Mouse (Mus musculus) intestine, embryonic 16.5 days (tissue): ENCODE measurements at regions not wholly inside any gene's neighbourhood (a gene's known extent, or its start where the extent isn't known, plus 50 kb on each side); places are given as distances from the start of the nearest gene placed in this dataset.

ENCODE experiments used
- ATAC-seq: fragments of 200-750 bp; cut with Nextera tagmentation; 2 replicates; pipeline ENCODE4 v1.8.0; 2017; ENCODE audit warnings: moderate TSS enrichment, moderate library complexity
- H3K27ac ChIP-seq: fragments of 300-500 bp; sonication (generic); 2 replicates; pipeline ENCODE4 v1.5.1; 2014; ENCODE audit warnings: mild to moderate bottlenecking, low read length
- H3K27me3 ChIP-seq: fragments of 300-500 bp; sonication (generic); replicated peaks from 2 replicates; pipeline ENCODE4 v1.6.1; 2014; ENCODE audit warnings: low read length, control low read depth, mixed read lengths; ENCODE audit not compliant: control insufficient read depth, insufficient read depth
- H3K36me3 ChIP-seq: fragments of 300-500 bp; sonication (generic); 2 replicates; pipeline ENCODE4 v1.6.1; 2014; ENCODE audit warnings: low read length, control low read depth; ENCODE audit not compliant: control insufficient read depth, insufficient read depth
- H3K4me1 ChIP-seq: fragments of 300-500 bp; sonication (generic); 2 replicates; pipeline ENCODE4 v1.6.1; 2014; ENCODE audit warnings: low read length, control low read depth, mixed read lengths; ENCODE audit not compliant: control insufficient read depth, insufficient read depth
- H3K4me2 ChIP-seq: fragments of 300-500 bp; sonication (generic); 2 replicates; pipeline ENCODE4 v1.6.1; 2014; ENCODE audit warnings: low read depth, low read length, control low read depth
- H3K4me3 ChIP-seq: fragments of 300-500 bp; sonication (generic); 2 replicates; pipeline ENCODE4 v1.5.1; 2014; ENCODE audit warnings: mild to moderate bottlenecking, low read length
- H3K9ac ChIP-seq: fragments of 300-500 bp; sonication (generic); 2 replicates; pipeline ENCODE4 v1.6.1; 2014; ENCODE audit warnings: low read depth, low read length
- H3K9me3 ChIP-seq: fragments of 300-500 bp; sonication (generic); 2 replicates; pipeline ENCODE4 v1.6.1; 2016; ENCODE audit warnings: low read length, control low read depth; ENCODE audit not compliant: control insufficient read depth
- WGBS: fragments of 180-500 bp; shearing (Covaris S2); extraction: QIAGEN DNeasy Blood & Tissue Kit; methylation state at CpG from one replicate; pipeline ENCODE4 v1.1.7; 2014; 5-methylcytosine and 5-hydroxymethylcytosine counted together

DNA sequence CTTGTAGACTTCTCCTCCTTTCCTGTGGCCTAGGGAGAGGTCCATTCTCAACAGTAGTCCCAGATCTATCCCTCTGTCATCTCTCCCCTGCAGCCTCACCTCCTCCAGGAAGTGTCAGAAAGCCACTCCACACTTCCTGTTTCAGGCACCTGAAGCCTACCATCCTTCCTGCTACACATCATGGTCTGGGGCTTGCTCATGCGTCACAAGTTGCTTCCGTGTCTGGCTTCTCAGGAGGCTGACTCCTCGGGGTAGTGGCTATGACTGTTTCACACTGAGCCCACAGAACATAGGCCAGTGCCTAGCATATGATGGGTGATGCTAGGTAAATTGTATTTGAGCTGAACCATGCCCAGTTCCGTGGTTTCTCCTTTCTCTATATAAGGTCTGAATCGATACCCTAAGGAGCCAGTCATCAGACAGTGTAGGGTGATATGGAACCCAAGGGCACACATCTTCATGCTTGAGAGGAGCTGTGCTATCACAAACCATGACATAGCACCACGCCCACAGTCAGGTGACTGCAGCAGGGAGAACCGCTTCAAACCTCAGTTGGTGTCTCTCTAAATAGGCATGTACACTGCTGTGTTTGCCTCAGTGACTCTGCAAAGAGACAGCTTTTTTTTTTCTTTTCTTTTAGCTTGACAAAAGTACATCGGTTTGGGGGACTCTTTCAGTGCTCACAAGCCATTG, 272.2 kb downstream of the Sec61b start:
- no peak overlapping the region for H3K4me2 ChIP-seq
- no peak overlapping the region for H3K4me3 ChIP-seq
- no peak for ATAC-seq
- H3K9me3 ChIP-seq: no peaks in the 10 kb centered on the region
- H3K4me1 ChIP-seq: no peaks in the 10 kb centered on the region
- 84% methylated on average over 8 of the region's 8 CpGs for WGBS
- no peaks in the 10 kb centered on the region for H3K36me3 ChIP-seq
- no peaks in the 10 kb centered on the region for H3K27me3 ChIP-seq
- H3K9ac ChIP-seq: no peak overlapping the region
- no peak overlapping the region for H3K27ac ChIP-seq

DNA sequence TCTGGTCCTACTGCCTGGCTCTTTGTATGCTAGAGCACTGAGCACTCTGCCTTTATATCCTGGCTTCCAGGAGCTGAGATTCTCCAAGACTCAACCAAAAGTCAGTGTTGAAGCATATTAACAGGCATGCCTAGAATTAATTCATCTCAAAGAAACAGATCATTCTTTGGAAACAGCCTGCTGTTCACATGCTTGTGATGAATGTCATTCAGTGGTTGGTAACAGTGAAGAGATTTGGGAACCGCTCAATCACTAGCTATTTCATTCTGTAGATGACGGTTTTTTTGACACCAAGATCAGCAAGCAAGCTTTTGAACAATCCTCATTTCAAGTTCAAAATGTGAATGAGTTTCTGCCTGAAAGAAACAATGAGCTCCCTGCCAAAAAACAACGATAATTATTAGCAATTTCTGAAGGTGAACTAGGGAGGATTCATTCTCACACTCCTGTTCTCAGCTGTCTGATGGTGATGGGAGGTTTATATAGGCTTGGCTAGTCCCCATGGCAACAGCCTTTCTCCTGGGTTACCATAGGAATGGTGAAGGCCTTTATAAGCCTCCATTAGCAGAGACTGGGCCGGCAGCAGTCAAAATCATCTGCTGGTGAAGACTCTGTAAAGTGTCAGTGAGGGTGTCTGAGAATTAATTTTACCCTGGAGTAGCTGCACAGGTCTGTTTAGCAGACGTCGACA, 272.6 kb upstream of the Nr4a3 start:
- Histone ChIP-seq H3K4me3 (no peak overlapping the region), H3K27ac (no peak overlapping the region), H3K27me3 (no peaks in the 10 kb centered on the region), H3K4me2 (no peak overlapping the region), H3K9ac (no peak overlapping the region), H3K9me3 (no peaks in the 10 kb centered on the region), H3K36me3 (no peaks in the 10 kb centered on the region), H3K4me1 (no peaks in the 10 kb centered on the region)
- no peak for ATAC-seq
- WGBS: 73% methylated on average over 6 of the region's 6 CpGs

GRCm38 (mm10) chr4:47774664-47775063, 270.3 kb upstream of the Nr4a3 start:
- no peak overlapping the region for H3K27ac ChIP-seq
- no peak overlapping the region for H3K9ac ChIP-seq
- H3K36me3 ChIP-seq: no peaks in the 10 kb centered on the region
- no peak overlapping the region for H3K4me3 ChIP-seq
- no peaks in the 10 kb centered on the region for H3K9me3 ChIP-seq
- WGBS: 63% methylated on average over 5 of the region's 5 CpGs
- H3K27me3 ChIP-seq: no peaks in the 10 kb centered on the region
- no peak overlapping the region for H3K4me2 ChIP-seq
- no peaks in the 10 kb centered on the region for H3K4me1 ChIP-seq
- no peak for ATAC-seq

DNA sequence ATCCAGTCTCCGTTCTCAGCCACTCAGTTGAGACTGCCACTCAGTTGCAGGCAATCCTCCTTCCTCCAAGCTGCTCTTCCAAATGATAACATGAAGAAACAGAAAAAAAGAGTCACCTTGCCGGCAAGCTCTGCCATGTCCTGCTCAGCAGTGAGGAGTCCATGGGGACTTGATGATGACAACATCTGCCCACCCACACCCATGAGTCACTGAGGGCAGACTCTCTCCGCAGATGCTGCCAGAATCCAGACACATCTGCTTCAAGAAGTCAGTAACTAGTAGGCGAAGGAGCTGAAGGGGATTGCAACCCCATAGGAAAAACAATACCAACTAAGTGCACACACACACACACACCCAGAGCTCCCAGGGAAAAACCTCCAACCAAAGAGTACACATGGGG, 263.9 kb upstream of the Nr4a3 start:
- Histone ChIP-seq H3K4me1 (no peaks in the 10 kb centered on the region), H3K27me3 (no peaks in the 10 kb centered on the region), H3K9ac (no peak overlapping the region), H3K4me3 (no peak overlapping the region), H3K4me2 (no peak overlapping the region), H3K9me3 (no peaks in the 10 kb centered on the region), H3K36me3 (no peaks in the 10 kb centered on the region), H3K27ac (no peak overlapping the region)
- ATAC-seq: no peak
- 85% methylated on average over 4 of the region's 4 CpGs for WGBS

GRCm38 (mm10) chr4:47796977-47797376, 248.0 kb upstream of the Nr4a3 start:
- no peak overlapping the region for H3K9ac ChIP-seq
- WGBS: 66% methylated on average over 4 of the region's 4 CpGs
- H3K4me1 ChIP-seq: no peaks in the 10 kb centered on the region
- no peak for ATAC-seq
- H3K36me3 ChIP-seq: no peaks in the 10 kb centered on the region
- H3K9me3 ChIP-seq: no peaks in the 10 kb centered on the region
- H3K4me3 ChIP-seq: no peak overlapping the region
- no peaks in the 10 kb centered on the region for H3K27me3 ChIP-seq
- no peak overlapping the region for H3K4me2 ChIP-seq
- H3K27ac ChIP-seq: no peak overlapping the region

DNA sequence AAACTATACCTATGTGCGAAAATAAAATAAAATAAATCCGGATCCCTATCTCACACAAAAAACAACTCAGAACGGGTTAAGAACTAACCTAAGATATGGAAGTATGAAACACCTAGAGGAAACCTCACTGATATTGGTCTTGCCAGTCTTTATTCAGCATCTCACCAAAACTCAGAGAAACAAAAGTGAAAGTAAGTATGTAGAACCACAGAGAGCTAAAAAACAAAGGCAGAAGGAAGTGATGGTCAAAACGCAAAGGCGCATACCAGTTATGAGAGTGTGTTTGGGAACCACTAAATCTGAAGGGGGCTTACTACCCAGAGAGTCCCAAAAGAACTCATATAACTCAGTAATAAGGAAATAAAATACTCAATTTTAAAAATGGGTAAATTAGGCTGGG, 245.8 kb upstream of the Nr4a3 start:
- Histone ChIP-seq H3K9me3 (no peaks in the 10 kb centered on the region), H3K27ac (no peak overlapping the region), H3K4me2 (no peak overlapping the region), H3K9ac (no peak overlapping the region), H3K36me3 (no peaks in the 10 kb centered on the region), H3K4me1 (no peaks in the 10 kb centered on the region), H3K27me3 (no peaks in the 10 kb centered on the region), H3K4me3 (no peak overlapping the region)
- WGBS: 89% methylated on average over 5 of the region's 5 CpGs
- ATAC-seq: no peak

- H3K9ac ChIP-seq: no peak overlapping the region
- no peak overlapping the region for H3K27ac ChIP-seq
- H3K36me3 ChIP-seq: no peaks in the 10 kb centered on the region
- H3K4me2 ChIP-seq: no peak overlapping the region
- ATAC-seq: no peak
- no peaks in the 10 kb centered on the region for H3K9me3 ChIP-seq
- H3K4me3 ChIP-seq: no peak overlapping the region
- H3K4me1 ChIP-seq: no peaks in the 10 kb centered on the region
- H3K27me3 ChIP-seq: no peaks in the 10 kb centered on the region
- 56% methylated on average over 3 of the region's 3 CpGs for WGBS
Measured at GRCm38 (mm10) chr4:47803111-47803510, 241.8 kb upstream of the Nr4a3 start.

GRCm38 (mm10) chr4:47807877-47808276, 237.1 kb upstream of the Nr4a3 start:
- no peak overlapping the region for H3K27ac ChIP-seq
- 8% methylated on average over 3 of the region's 3 CpGs for WGBS
- H3K9ac ChIP-seq: no peak overlapping the region
- no peak overlapping the region for H3K4me2 ChIP-seq
- no peaks in the 10 kb centered on the region for H3K4me1 ChIP-seq
- no peaks in the 10 kb centered on the region for H3K36me3 ChIP-seq
- H3K4me3 ChIP-seq: no peak overlapping the region
- ATAC-seq: no peak
- no peaks in the 10 kb centered on the region for H3K9me3 ChIP-seq
- no peaks in the 10 kb centered on the region for H3K27me3 ChIP-seq

- H3K36me3 ChIP-seq: no peaks in the 10 kb centered on the region
- no peak overlapping the region for H3K4me2 ChIP-seq
- peak; percentile 42; the same call in 1 of the 2 replicates for ATAC-seq
Measured at GRCm38 (mm10) chr4:47814030-47814429, 230.9 kb upstream of the Nr4a3 start.

More at GRCm38 (mm10) chr4:47814030-47814429, 230.9 kb upstream of the Nr4a3 start:
- WGBS: 53% methylated on average over 7 of the region's 7 CpGs
- Histone ChIP-seq H3K27ac (0 out of 2 replicates have a peak overlapping the region, but pooled peaks have one; percentile 24), H3K4me3 (no peak overlapping the region), H3K27me3 (no peaks in the 10 kb centered on the region), H3K9me3 (no peaks in the 10 kb centered on the region), H3K4me1 (no peaks in the 10 kb centered on the region), H3K9ac (no peak overlapping the region; the same call in 1 of the 2 replicates)
